Mouse (Mus musculus) thymus, adult 2 months (tissue): ENCODE results near the gene C2cd2l. TPM values are rescaled to one million over a fixed set of nuclear protein-coding genes. Genes with fewer than 3 reads are reported as not detected.

Experiments
- DNase-seq: peaks from one replicate; pipeline ENCODE4 v3.0.0; 2021
- H3K27ac ChIP-seq: fragments of 200-500 bp; 2 replicates; pipeline ENCODE4 v1.5.1; 2012; ENCODE audit warnings: low read length, control low read depth; ENCODE audit not compliant: control insufficient read depth, insufficient read depth
- H3K27me3 ChIP-seq: fragments of 200-500 bp; 2 replicates; pipeline ENCODE4 v1.6.1; 2012; ENCODE audit warnings: mild to moderate bottlenecking, low read length, moderate library complexity, mixed read lengths; ENCODE audit not compliant: control insufficient read depth, insufficient read depth
- H3K36me3 ChIP-seq: fragments of 200-500 bp; 2 replicates; pipeline ENCODE4 v1.6.1; 2012; ENCODE audit warnings: mild to moderate bottlenecking, low read length, moderate library complexity; ENCODE audit not compliant: control insufficient read depth, insufficient read depth
- H3K4me1 ChIP-seq: fragments of 200-500 bp; replicated peaks from 2 replicates; pipeline ENCODE4 v1.6.1; 2012; ENCODE audit warnings: low read length; ENCODE audit not compliant: control insufficient read depth, insufficient read depth
- H3K4me3 ChIP-seq: fragments of 200-500 bp; 2 replicates; pipeline ENCODE4 v1.5.1; 2012; ENCODE audit warnings: mild to moderate bottlenecking, low read length, control low read depth, moderate library complexity; ENCODE audit not compliant: control insufficient read depth, insufficient read depth
- CTCF ChIP-seq: fragments of 200-500 bp; IDR thresholded peaks from 2 replicates; pipeline ENCODE4 v1.5.1; 2012; ENCODE audit warnings: mild to moderate bottlenecking, control low read depth, low read length, moderate library complexity, borderline replicate concordance; ENCODE audit not compliant: control insufficient read depth, poor library complexity, insufficient read depth; ENCODE audit errors: extremely low read depth
- POLR2A ChIP-seq: fragments of 200-500 bp; IDR thresholded peaks from 2 replicates; pipeline ENCODE4 v1.6.1; 2012; ENCODE audit warnings: mild to moderate bottlenecking, low read length, control low read depth, moderate library complexity; ENCODE audit not compliant: control insufficient read depth, poor library complexity, insufficient read depth; ENCODE audit errors: extremely low read depth
- WGBS: fragments of 180-500 bp; shearing (Covaris S2); methylation state at CpG from one replicate; pipeline ENCODE4 v1.1.7; 2018; 5-methylcytosine and 5-hydroxymethylcytosine counted together
- polyA plus RNA-seq: library from polyadenylated mRNA; depleted of rRNA; stranded (reverse); fragments of >200 nt; gene quantifications from 2 replicates; pipeline ENCODE4 v1.2.3, GENCODE M21; 2012

C2cd2l gene
- polyA plus RNA-seq, 1 experiment = 110 TPM

DNA sequence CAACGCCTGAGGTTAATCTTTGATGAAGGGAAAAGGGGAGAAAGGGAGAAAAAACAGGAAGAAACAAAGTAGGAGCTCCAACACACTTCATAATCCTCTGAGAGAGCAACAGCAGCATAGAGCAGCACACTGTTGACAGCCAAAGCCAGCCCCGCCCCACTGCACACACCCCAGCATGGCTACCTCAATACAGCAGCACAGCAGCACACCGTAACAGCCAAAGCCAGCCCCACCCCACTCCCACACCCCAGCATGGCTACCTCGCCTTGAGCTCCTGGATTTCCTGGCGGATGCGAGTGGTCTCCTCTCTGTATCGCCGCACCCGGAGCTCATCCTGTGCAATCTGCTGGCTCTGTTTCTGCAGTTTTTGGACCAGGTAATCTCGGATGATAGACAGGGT lies 32.3 kb upstream of the C2cd2l start:
- Histone ChIP-seq H3K27me3 (no peaks in the 10 kb centered on the region), H3K36me3 (peaks cover 86% of the 10 kb centered on the region), H3K4me1 (peaks cover 3% of the 10 kb centered on the region), H3K27ac (no peak overlapping the region), H3K4me3 (no peak overlapping the region)
- 98% methylated on average over 10 of the region's 10 CpGs for WGBS
- DNase-seq = no peak
- TF ChIP-seq CTCF = no peak
- no peak for TF ChIP-seq POLR2A

DNA sequence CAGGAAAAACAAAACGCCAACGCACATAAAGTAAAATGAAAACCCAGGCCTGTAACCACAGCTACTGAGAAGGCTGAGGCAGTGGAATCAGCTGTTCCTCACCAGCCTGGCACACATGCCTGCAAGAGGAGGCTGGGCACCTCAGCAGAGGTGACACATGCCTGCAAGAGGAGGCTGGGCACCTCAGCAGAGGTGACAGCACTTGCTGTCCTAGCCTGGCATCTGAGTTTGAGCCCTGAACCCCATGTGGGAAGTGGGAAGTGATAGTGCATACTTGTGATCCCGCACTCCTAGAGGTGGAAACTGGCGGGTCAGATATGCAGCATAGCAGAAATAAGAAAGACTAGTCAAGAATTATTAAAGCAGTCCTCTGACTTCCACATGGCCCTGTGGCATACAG lies 31.3 kb upstream of the C2cd2l start:
- no peaks in the 10 kb centered on the region for H3K4me1 ChIP-seq
- peaks cover 79% of the 10 kb centered on the region for H3K36me3 ChIP-seq
- 98% methylated on average over 4 of the region's 4 CpGs for WGBS

DNA sequence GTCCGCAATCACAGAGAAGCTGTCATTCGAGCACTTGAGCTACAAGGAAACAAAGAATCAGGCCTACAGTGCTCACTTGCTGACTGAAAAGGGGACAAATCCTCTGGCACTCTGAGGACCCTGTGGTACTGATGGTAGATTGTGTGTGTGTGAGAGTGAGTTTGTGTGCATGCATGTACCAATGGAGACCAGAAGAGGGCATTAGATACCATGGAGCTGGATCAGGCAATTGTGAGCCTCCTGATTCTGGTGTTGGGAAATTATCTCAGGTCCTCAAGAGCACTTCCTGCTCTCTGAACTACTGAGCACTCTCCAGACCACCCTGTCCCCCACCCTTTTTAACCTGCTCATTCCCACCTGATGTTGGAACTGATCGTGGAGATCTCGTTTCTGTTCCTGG lies 28.5 kb upstream of the C2cd2l start:
- Histone ChIP-seq H3K27ac (no peak overlapping the region), H3K36me3 (peaks cover 50% of the 10 kb centered on the region), H3K4me1 (peaks cover under 1% of the 10 kb centered on the region), H3K27me3 (no peaks in the 10 kb centered on the region), H3K4me3 (no peak overlapping the region)
- WGBS = 98% methylated on average over 4 of the region's 4 CpGs
- DNase-seq = no peak
- no peak for TF ChIP-seq CTCF
- no peak for TF ChIP-seq POLR2A

More for the DNA sequence above, 31.3 kb upstream of the C2cd2l start:
- DNase-seq = no peak
- Histone ChIP-seq H3K27me3 (no peaks in the 10 kb centered on the region), H3K4me3 (no peak overlapping the region), H3K27ac (no peak overlapping the region)
- no peak for TF ChIP-seq POLR2A
- no peak for TF ChIP-seq CTCF

DNA sequence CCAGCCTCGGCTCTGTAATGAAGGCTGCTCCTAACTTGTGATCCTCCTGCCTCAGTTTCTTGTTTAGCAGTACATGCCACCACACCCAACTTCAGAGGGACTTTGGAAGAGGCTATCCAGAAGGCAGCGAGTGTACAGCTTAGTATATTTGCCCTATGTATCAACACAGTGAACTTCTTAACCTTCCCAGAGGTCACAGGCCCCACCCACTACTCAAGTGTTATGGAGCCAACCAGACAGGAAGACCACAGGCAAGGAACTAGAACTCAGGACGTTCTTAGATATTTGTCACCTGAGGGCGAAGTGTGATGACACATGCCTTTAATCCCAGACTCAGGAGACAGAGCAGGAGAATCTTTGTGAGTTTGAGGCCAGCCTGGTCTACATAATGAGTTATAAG lies 27.5 kb upstream of the C2cd2l start:
- H3K36me3 ChIP-seq = peaks cover 41% of the 10 kb centered on the region
- H3K4me3 ChIP-seq = no peak overlapping the region
- H3K4me1 ChIP-seq = peaks cover 5% of the 10 kb centered on the region
- WGBS = 84% methylated on average over 4 of the region's 4 CpGs
- H3K27ac ChIP-seq = no peak overlapping the region
- H3K27me3 ChIP-seq = no peaks in the 10 kb centered on the region
- TF ChIP-seq CTCF = no peak
- no peak for TF ChIP-seq POLR2A
- DNase-seq = no peak

DNA sequence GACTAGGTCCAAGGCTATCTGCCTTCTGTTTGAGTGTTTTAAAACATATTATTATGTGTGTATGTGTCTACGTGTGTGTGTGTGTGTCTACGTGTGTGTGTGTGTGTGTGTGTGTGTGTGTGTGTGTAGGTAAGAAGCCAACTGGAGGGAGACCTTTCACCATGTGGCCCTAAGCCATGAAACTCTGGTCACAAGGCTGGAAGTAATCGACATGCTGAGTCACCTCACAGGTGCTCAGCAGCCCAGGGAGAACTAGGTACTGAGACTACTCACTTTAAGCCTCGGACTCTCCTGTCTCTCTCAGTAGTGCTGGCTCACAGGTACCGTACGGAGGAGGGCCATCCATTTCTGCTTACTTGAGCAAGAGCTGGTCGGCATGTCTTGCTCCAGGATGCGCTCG lies 27.1 kb upstream of the C2cd2l start:
- TF ChIP-seq POLR2A (no peak), CTCF (no peak)
- WGBS = 92% methylated on average over 9 of the region's 9 CpGs
- peaks cover 5% of the 10 kb centered on the region for H3K4me1 ChIP-seq
- no peak overlapping the region for H3K27ac ChIP-seq
- no peak overlapping the region for H3K4me3 ChIP-seq
- H3K36me3 ChIP-seq = peaks cover 36% of the 10 kb centered on the region
- no peak for DNase-seq
- no peaks in the 10 kb centered on the region for H3K27me3 ChIP-seq

DNA sequence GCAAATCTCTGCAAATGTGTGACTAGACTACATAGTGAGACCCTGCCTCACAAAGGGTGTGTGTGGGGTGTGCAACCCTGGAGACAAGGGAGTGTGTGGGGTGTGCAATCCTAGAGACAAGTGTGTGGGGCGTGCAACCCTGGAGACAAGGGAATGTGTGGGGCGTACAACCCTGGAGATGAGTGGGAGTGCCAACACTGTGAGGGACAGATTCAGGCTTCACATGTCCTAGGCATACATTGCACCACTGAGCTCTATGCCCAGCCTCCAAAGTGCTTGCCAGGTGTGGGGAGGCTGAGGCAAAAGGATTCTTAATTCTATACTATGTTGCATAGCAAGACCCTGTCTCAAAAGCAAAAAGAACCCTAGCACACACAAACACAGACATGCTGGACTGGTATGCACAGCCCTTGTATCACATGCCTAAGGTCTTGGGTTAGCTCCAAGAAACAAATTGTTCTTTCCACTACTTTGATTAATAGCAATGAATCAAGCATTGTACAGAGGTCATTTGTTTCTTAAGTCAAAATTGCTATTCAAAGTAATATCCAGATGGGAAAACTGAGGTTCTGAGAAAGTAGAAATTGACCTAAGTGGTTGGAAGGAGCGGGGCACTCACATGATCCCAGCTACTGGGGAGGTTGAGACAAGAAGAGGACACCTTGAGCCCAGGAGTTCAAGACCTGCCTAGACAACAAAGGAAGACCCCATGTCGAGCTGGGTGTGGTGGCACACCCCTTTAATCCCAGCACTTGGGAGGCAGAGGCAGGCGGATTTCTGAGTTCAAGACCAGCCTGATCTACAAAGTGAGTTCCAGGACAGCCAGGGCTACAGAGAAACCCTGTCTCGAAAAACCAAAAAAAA lies 25.7 kb upstream of the C2cd2l start:
- no peak for DNase-seq
- peaks cover 5% of the 10 kb centered on the region for H3K4me1 ChIP-seq
- no peak for TF ChIP-seq CTCF
- no peak for TF ChIP-seq POLR2A
- WGBS = 91% methylated on average over 6 of the region's 6 CpGs
- H3K4me3 ChIP-seq = no peak overlapping the region
- no peaks in the 10 kb centered on the region for H3K27me3 ChIP-seq
- peaks cover 23% of the 10 kb centered on the region for H3K36me3 ChIP-seq
- no peak overlapping the region for H3K27ac ChIP-seq

DNA sequence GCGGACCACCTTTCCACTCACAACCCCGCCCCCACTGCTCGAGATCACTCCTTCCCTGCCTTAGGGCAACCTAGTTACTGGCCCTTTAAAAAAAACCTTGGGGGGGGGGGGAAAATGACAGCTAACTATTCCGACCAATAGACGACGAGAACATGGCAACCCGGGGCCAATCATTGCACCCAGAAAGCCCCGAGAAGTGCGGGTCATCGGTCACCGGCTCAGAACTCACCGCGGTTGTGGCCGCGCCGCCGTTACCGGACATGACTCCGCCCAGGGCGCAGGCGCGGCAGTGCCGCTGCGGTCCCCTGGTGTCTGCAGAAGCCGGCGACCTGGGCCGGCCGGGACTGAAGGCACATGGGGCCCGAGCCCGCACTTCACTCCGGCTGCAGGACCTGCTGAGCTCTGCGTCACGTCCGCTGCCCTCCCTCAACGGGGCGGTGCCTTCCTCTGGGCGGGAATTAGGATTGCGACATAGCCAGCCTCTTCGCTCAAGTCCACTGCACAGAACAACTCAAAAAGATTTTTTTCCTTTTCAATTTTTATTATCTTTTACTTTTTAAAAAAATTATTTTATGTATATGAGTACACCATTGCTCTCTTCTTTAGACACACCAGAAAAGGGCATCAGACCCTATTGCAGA lies 23.8 kb upstream of the C2cd2l start, which contains the start of gene Hmbs:
Gene Hmbs (minus strand): TSS at position 448 of the 641 bp plus-strand sequence.
- 0 out of 2 replicates have a peak, but pooled peaks have one; percentile 53 for TF ChIP-seq CTCF
- peak; percentile 57 for TF ChIP-seq POLR2A
- Histone ChIP-seq H3K27ac (no peak within 1 kb of the TSS), H3K4me1 (peaks cover 5% of the 10 kb centered on the region), H3K27me3 (no peaks in the 10 kb centered on the region), H3K4me3 (peak within 1 kb of the TSS; percentile 74), H3K36me3 (peaks cover 12% of the 10 kb centered on the region)
- DNase-seq = peak; percentile 89
- WGBS = under 1% methylated on average over 39 of the region's 39 CpGs
